Mouse (Mus musculus): ENCODE results near the gene Kiss1r.
A peak's percentile ranks its signal among the peaks of the same experiment; 100 is the strongest.

The Kiss1r gene

DNA sequence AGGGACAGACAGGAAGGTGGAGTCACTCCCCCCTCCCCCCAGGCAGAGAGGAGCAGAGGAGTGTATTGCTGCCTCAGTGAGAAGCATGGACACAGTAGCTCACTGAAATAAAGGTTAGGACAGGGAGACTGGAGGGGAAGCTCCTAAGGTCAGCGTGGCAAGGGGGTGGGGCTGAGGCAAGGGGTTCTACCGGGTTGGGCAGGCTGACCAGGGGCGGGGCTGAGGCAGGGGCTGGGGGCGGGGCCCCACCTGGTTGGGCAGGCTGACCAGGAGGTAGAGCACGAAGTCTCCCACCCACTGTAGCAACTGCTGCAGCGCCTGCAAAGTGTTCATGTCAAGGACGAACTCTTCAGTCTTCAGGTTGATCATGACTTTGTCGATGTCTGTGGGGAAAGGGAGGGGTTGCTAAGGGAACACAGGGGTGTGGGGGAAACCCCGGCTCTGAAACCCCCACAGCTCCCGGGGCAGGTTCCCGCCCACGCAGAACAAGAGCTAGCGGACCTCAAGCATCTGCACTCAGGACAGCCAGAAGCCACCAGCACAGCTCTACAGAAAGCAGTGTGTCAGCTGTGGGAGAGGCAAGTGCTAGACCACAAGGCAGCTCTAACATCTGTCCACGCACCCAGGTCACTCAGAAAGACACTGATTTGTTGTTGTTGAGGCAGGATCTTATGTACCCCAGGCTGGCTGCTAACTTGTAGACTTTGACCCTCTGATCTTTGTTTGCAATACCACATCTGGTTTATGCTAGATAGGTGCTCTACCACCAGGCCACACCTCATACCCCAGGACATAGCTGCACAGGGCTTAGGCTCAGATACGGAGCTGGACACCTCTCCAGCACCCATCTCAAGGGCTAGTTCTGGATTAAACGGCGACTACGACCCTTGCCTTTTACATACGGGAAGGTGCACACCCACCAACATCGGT is 19.2 kb upstream of the Kiss1r start:
- DNase-seq: no peak

- DNase-seq: no peak
Observed at GRCm38 (mm10) chr10:79900951-79901410, 15.8 kb upstream of the Kiss1r start.

DNA sequence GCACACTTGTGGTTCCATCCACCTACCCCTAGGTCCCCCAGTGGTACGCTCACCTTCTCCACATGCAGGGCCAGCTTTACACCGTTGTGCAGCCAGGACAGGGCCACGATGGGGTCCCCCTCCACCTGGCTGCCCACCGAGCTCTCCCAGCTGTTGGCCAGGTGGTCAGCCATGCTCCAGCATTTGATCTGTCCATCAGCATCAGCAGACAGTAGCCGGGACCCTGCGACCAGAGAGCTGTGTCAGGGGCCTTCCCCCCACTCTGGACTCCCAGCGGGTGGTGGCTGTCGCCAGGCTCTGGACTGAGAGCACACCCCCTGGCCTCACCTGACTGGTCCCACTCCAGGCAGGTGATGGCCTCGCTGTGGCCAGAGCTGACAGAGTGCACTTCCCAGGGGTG is 10.1 kb upstream of the Kiss1r start:
- DNase-seq: no peak

- DNase-seq: no peak
Observed at GRCm38 (mm10) chr10:79907415-79907814, 9.4 kb upstream of the Kiss1r start.

GRCm38 (mm10) chr10:79908167-79909091 is 8.3 kb upstream of the Kiss1r start, which contains the start of gene Med16:
Med16 (minus strand) TSS chr10:79908923.
- DNase-seq: peak; percentile 99

DNA sequence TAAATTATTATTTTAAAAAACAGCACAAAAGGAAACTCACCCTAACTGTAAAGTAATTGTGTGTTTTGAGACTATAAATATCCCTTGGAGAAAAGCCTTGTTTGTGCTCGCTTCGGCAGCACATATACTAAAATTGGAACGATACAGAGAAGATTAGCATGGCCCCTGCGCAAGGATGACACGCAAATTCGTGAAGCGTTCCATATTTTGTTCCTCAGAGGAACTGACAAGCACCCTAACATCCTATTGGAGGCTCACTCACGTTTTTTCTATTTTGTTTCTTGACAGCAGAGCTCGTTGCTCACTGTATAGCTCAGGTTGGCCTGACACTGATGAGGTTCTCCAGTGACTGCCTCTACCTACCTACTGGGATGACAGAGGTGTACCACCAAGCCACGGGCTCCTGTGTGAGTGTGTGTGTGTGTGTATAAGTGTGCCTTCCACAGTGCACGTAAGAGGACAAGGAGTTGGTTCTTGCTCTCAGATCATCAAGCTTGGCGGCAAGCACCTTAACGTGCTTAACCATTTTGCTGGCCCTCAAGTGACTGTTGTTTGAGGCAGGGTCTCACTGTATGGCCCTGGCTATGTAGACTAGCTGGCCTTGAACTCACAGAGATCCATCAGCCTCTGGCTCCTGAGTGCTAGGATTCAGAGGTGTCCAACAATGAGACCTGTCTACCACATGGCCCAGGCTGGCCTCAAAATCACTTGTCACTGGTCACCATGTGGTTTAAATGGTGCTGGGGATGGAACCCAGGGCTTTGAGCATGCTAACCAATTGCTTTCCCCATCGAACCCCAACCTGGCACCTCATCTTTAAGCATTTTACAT is 7.5 kb upstream of the Kiss1r start:
- DNase-seq: no peak

GRCm38 (mm10) chr10:79910556-79910955 is 6.2 kb upstream of the Kiss1r start, which contains the start of gene Gm26602:
Gm26602 (plus strand) TSS chr10:79910856.
- no peak for DNase-seq

- DNase-seq: no peak
Observed at GRCm38 (mm10) chr10:79912412-79912811, 4.4 kb upstream of the Kiss1r start.

GRCm38 (mm10) chr10:79914131-79914947 is 2.4 kb upstream of the Kiss1r start:
- DNase-seq: no peak

DNA sequence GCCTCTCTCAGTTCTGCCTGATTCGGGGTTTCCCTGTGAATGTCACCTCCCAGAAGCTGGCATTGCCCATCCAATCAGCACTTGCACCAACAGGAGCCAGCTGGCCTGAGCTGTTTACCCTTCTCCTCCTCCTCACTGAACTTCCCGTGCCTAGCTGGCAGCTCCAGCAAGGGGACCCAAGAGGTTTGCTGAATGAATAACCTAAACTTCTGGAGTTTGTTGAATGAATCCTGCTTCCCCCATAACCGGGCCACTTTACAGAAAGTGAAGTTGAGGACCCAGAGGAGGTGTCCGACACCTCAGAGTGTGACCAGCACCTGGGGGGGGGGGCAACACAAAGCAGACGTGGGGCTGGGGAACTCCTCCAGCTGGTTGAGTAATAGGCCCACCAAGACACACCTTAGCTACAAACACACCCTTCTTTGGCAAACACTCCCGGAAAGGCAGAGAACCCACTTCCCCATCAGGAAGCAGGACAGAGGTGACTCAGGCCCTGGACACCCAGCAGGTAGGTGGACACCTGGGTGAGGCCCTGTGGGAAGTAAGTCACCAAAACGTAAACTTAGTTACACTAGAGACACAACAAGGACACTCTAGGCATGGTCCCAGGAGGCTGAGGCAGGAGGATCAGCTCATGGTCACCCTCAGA is 1.7 kb upstream of the Kiss1r start:
- no peak for DNase-seq

GRCm38 (mm10) chr10:79916081-79916480 is 690 bp upstream of the Kiss1r start:
- DNase-seq: no peak

- DNase-seq: no peak
Observed at GRCm38 (mm10) chr10:79917532-79918100, 845 bp downstream of the Kiss1r start.

DNA sequence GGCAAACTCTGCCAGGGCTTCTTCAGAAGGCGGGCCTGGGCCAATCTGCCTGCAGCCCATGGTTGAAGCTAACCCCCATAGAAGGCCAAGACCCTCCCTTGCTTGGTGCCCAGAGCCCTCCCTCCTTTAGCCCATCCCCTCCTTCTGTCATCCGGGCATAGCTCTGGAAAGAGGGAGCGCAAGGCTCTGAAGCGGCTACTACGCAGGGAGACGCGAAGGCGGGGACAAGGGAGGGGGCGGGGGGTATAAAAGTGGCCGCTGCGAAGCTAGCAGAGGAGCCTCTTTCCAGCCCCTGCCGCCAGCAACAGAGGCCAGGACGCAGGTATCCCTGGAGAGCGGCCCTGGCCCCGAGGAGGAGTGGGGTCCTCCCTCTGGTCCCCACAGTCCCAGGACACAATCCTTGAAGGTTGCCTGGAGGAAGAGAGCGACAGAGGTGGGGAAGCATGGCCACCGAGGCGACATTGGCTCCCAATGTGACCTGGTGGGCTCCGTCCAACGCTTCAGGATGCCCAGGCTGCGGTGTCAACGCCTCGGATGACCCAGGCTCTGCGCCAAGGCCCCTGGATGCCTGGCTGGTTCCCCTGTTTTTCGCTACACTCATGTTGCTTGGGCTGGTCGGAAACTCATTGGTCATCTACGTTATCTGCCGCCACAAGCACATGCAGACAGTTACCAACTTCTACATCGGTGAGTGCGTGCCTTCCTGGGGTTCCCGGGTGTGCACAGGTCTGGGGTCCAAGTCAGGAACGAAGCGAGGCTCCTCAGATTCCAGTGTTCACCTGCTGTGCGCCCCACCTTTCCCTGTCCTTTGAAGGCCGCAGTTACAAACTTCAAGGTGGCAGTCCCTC is 1.7 kb downstream of the Kiss1r start:
- DNase-seq: peak; percentile 71

DNA sequence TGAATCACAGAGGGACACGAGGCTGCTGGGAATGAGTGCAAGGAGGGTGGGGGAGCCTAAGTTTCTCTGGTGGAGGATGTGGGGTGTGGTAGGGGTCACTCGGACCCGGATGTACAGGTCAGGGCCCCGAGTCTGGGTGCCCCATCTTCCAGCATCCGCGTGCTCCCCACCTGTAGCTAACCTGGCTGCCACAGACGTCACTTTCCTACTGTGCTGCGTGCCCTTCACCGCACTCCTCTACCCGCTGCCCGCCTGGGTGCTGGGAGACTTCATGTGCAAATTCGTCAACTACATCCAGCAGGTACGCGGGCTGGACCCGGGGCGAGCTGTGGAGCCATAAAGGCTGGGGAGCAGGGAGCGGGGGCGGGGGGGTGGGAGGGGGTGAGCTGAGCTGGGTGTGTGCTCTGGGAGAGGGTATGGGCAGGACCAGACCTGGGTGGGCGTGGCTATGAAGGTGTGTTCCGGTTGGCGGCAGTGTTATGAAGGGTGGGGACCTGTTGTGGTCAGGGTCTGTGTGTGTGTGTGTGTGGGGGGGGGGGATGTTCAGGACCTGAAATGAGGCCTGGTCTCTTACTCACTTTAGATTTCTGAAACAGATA is 2.6 kb downstream of the Kiss1r start:
- peak; percentile 57 for DNase-seq

- DNase-seq: no peak
Observed at GRCm38 (mm10) chr10:79920056-79920890, 3.5 kb downstream of the Kiss1r start.

- DNase-seq: no peak
Observed at GRCm38 (mm10) chr10:79920958-79921535, 4.3 kb downstream of the Kiss1r start, which contains the start of gene R3hdm4. R3hdm4 (minus strand) TSS chr10:79921208.

- no peak for DNase-seq
Observed at GRCm38 (mm10) chr10:79921572-79921971, 4.8 kb downstream of the Kiss1r start.

All from lung, postnatal 10 days (tissue).